Mouse (Mus musculus) embryonic fibroblast, embryonic 13.5 days (primary cell): ENCODE measurements at regions not wholly inside any gene's neighbourhood (a gene's known extent, or its start where the extent isn't known, plus 50 kb on each side); places are given as distances from the start of the nearest gene placed in this dataset.

Experiments
- H3K27ac ChIP-seq: 2 replicates; pipeline ENCODE4 v1.5.1; 2012; ENCODE audit warnings: low read length, control low read depth, inconsistent platforms; ENCODE audit not compliant: insufficient read depth
- H3K4me1 ChIP-seq: 2 replicates; pipeline ENCODE4 v1.6.1; 2011; ENCODE audit warnings: low read length; ENCODE audit not compliant: control insufficient read depth, insufficient read depth
- H3K4me3 ChIP-seq: 2 replicates; pipeline ENCODE4 v1.5.1; 2011; ENCODE audit warnings: mild to moderate bottlenecking, control low read depth, low read length; ENCODE audit not compliant: insufficient read depth
- CTCF ChIP-seq: IDR thresholded peaks from 2 replicates; pipeline ENCODE4 v1.5.1; 2011; ENCODE audit warnings: mild to moderate bottlenecking, control low read depth, low read length, moderate library complexity, borderline replicate concordance; ENCODE audit not compliant: insufficient read depth
- POLR2A ChIP-seq: IDR thresholded peaks from 2 replicates; pipeline ENCODE4 v1.6.1; 2011; ENCODE audit warnings: low read depth, mild to moderate bottlenecking, control low read depth, low read length, moderate library complexity

- no peak for TF ChIP-seq CTCF
- TF ChIP-seq POLR2A: no peak
- Histone ChIP-seq H3K27ac (no peak overlapping the region), H3K4me1 (no peaks in the 10 kb centered on the region), H3K4me3 (no peak overlapping the region)
Observed at GRCm38 (mm10) chrX:142456022-142456421, 65.7 kb upstream of the Acsl4 start.

- H3K4me3 ChIP-seq: no peak overlapping the region
- H3K27ac ChIP-seq: no peak overlapping the region
- TF ChIP-seq CTCF: no peak
- TF ChIP-seq POLR2A: no peak
- no peaks in the 10 kb centered on the region for H3K4me1 ChIP-seq
Observed at GRCm38 (mm10) chrX:142464174-142464573, 73.8 kb upstream of the Acsl4 start.

GRCm38 (mm10) chrX:142464756-142465155 lies 74.4 kb upstream of the Acsl4 start:
- Histone ChIP-seq H3K4me1 (no peaks in the 10 kb centered on the region), H3K4me3 (no peak overlapping the region), H3K27ac (no peak overlapping the region)
- TF ChIP-seq CTCF (no peak), POLR2A (no peak)

- no peak overlapping the region for H3K4me3 ChIP-seq
- no peak for TF ChIP-seq CTCF
- TF ChIP-seq POLR2A: no peak
- no peaks in the 10 kb centered on the region for H3K4me1 ChIP-seq
- no peak overlapping the region; the same call in 1 of the 2 replicates for H3K27ac ChIP-seq
Observed at GRCm38 (mm10) chrX:142467850-142468256, 77.5 kb upstream of the Acsl4 start.

GRCm38 (mm10) chrX:142468388-142468787 lies 78.1 kb upstream of the Acsl4 start:
- TF ChIP-seq CTCF: no peak
- TF ChIP-seq POLR2A: no peak
- Histone ChIP-seq H3K4me1 (no peaks in the 10 kb centered on the region), H3K4me3 (no peak overlapping the region), H3K27ac (no peak overlapping the region; the same call in 1 of the 2 replicates)

GRCm38 (mm10) chrX:142469048-142469634 lies 78.8 kb upstream of the Acsl4 start:
- no peak for TF ChIP-seq POLR2A
- no peak for TF ChIP-seq CTCF
- H3K27ac ChIP-seq: no peak overlapping the region
- no peaks in the 10 kb centered on the region for H3K4me1 ChIP-seq
- H3K4me3 ChIP-seq: no peak overlapping the region

GRCm38 (mm10) chrX:142470083-142470482 lies 79.7 kb upstream of the Acsl4 start:
- Histone ChIP-seq H3K27ac (no peak overlapping the region), H3K4me3 (no peak overlapping the region), H3K4me1 (no peaks in the 10 kb centered on the region)
- no peak for TF ChIP-seq POLR2A
- TF ChIP-seq CTCF: no peak

- no peak for TF ChIP-seq CTCF
- TF ChIP-seq POLR2A: no peak
- Histone ChIP-seq H3K4me1 (no peaks in the 10 kb centered on the region), H3K4me3 (no peak overlapping the region), H3K27ac (no peak overlapping the region)
Observed at GRCm38 (mm10) chrX:142481203-142481815, 91.0 kb upstream of the Acsl4 start.

- Histone ChIP-seq H3K27ac (no peak overlapping the region), H3K4me1 (peaks cover 5% of the 10 kb centered on the region; the same call in 1 of the 2 replicates), H3K4me3 (no peak overlapping the region)
- no peak for TF ChIP-seq CTCF
Observed at GRCm38 (mm10) chrX:142488078-142488477, 97.7 kb upstream of the Acsl4 start.

GRCm38 (mm10) chrX:142490093-142490717 lies 99.9 kb upstream of the Acsl4 start:
- Histone ChIP-seq H3K4me3 (no peak overlapping the region), H3K27ac (peak overlapping the region; percentile 67), H3K4me1 (peaks cover 5% of the 10 kb centered on the region; the same call in 1 of the 2 replicates)
- no peak for TF ChIP-seq POLR2A
- TF ChIP-seq CTCF: no peak
